Mouse (Mus musculus): ENCODE measurements at regions not wholly inside any gene's neighbourhood (a gene's known extent, or its start where the extent isn't known, plus 50 kb on each side); places are given as distances from the start of the nearest gene placed in this dataset.
"Not testable (repeated sequence)": the region's sequence is repeated elsewhere in the genome, so short reads cannot be mapped to it uniquely, and the experiment has no call there.

DNA sequence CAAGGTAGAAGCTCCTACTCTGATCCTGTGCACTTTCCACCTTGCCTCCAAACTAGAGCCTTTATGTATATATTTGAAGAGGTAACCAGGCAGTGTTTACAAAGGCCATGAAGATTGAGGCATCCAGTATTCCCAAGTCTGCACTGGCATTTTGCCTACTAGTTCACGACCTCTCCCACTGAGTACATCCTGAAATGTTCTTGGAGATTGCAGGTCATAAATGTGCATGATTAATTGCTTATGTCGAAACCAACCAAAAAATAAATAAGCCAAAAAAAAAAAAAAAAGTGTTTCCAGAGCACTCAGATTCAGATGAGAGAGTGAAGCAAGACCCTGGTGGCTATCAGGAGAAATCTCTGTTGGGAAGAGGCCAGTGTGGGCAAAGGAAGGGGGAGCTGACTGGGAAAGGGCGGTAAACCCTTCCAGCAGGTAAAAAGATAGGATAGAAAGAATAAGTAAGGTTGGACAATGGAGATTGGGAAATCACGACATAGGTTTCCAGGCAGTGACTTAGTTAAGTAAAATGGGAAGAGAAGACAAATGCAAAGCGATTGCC is 133.6 kb upstream of the Nrip1 start:
- no peak for DNase-seq

DNA sequence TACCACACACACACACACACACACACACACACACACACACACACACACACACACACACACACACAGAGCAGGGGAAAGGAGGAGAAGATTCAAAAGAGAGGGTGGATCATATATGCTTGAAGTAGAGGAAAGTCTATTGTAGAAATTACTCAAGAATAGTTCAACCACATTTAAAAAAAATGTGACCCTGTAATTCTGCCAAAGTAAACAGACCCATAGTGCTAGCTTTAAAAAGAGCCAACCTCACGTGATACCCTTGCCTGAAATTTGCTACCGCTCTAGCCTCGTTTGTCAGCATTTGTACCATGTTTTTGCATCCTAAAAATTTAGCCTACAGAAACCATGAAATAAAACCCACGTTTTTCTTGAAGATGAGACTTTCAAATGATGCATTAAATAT is 132.6 kb upstream of the Nrip1 start:
- DNase-seq, result no peak

DNA sequence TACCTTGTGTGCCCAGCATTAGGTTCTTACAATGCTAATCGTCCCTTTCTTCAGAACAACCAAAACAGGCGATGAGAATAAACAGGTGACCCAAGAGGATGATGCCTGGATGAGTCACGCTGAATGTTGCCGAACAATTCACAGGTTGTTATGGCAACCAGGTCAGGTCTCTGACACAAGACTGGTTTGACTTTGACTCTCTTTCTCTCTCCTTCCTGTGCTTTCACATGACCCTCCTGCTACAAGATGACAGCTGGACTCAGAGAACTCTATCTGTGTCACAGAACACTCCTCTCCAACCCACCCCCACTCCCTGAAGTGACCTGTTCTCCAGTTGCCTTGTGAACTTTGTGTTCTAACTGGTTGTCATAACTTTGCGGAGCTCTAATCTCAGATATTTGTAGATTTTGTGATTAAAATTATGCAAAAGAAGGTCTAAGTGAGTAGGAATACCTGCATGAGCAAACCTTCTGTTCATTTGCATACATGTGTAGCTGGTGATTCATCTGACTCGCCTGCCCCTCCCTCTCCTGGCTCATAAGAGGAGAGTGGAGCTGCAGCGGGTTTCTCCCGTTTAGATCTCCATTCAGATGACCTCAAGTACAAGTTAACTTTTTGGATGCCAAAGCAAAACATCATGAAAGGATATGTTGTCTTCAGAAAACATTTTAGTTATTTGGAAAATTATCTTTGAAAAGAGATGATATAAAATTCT is 126.2 kb upstream of the Nrip1 start:
- DNase-seq, result no peak

DNA sequence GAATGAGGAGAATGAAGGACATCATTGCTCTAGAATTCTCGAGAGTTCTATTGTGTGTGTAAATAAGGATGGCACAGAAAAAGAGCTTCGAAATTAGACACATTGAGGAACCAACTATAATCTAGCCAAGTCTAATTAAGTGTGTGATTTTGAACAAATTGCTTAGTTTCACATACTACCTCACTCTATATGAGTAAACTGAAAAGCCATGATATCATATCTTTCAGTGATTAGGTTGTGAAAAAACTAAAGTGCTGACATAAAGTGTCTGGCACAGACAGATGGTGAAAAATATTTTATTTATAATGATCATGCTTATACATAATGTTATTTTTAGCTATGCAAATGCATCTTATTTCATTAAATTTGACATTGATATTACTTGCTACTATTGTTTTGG is 124.6 kb upstream of the Nrip1 start:
- DNase-seq, result no peak

DNA sequence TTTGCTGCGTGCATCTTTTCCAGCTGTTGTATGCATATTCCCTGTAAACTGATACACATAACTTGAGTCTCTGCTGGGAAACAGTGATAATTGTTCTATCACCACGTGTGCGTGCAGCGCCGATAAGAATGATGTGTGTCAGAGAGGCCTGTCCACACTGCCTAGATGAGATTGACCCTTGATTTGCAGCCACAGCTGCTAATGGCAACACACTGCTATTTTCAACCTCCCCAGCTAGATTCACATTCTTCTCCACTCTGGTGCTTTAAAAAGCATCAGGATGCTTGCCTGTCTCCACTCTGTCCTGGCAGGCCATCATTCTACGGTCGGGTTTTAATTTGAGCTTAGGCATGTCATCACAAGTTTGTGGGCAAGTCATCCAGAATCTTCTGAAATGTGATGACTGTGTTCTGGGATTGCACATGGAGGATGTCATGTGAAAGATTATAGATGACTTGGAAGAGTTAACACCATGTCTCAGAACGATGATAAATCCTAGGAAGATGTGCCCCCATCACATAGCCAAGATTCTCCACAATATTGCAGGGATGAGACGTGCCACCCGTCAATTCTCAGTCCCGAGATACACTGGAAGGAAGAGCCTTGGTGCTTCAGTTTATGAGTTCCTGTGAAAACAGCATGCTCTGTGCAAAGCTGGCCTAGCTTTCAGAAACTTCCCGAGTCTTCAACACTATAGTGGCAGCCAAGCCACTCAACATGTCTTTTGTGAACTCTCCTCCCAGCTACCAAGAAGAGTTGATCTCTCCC is 123.6 kb upstream of the Nrip1 start:
- DNase-seq, result no peak

DNA sequence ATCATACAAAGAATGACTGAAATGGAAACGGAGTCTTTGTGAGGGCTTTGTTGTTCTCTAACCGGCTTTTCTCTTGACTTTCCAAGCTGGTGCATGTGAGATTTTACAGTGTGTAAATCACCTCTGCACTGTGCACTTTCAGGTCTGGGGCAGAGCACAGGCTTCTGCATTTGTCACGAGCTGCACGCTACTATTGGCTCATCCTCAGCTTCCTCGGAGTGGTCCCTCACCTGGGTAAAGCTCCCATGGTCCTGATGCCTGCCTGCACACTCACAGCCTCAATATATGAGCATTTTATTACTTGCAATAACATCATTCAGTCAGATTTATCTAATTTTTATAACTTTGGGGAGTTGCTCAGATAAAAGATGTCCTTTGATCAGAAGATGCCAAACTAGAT is 109.8 kb upstream of the Nrip1 start:
- no peak for DNase-seq

DNA sequence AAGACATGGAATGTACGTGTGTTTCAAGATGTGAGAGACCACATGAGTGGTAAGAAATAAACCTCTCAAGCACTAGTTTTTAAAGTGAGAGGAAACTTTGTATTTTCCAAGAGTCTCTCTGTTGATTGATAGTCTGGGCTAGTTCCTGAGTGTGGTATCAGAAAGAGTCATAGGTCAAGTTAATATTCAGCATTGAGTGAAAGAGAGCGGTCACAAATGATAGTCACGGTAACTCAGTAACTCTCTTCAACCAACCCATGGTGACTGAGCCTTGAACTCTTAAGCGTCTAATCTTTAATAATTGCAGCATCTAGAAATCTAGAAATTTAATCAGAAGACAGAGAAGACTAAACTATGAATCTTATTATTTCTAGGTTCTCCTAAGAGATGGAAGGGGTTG is 108.3 kb upstream of the Nrip1 start:
- DNase-seq, result no peak

DNA sequence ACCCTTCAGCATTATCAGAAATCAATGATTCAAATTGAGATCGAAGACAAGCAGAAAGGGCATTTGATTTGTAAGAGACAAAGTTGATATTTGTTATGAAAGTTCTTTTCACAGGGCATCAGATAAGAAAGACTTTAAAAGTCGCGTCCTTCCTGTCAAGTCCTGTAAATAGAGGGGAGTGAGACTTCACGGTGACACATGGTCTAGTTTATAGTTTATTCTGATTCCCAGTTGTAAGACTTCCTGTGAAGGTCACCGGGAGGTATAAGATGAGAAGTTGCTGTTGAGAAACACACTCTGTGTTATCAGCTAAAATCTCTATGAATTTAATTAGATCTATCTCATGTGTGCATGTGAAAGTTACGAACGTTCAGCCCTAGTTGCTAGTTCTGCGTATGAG is 103.8 kb upstream of the Nrip1 start:
- DNase-seq, result no peak

DNA sequence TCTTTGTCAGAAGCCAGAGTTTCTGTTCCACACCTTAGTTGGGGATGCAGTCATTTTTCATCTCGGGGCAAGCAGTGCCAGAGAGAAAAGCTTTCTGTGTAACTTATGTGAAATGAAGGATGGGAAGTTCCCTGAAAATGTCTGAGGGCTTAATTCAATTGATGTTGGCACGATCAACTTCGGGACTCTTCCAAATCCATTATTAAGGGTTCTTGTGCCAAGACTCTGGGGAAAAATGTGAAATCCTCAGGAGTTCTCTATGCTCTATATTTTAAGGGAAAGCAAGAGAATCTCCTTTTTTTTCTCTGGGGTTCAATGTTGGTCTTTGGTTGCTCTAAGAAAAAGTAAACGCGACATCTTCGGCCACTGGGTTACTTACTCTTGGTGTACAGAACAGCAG is 100.9 kb upstream of the Nrip1 start:
- no peak for DNase-seq

DNA sequence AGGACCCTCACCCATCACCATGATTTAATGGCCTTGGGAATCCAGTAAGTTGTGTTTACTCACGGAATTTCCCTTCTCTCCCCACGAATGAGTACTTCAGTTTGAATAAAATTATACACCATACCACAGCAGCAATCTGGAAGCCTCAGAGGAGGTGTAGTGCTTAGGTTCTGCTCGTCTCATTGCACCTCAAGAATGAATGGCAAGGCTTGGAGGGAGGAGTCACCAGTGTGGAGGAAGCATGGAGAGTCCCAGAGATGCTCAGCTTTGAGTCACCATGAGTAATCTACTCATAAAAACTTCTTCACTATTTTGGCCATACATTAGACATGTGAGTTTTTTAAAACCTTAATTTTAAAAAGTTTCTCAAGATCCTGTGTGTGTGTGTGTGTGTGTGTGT is 98.8 kb upstream of the Nrip1 start:
- no peak for DNase-seq

DNA sequence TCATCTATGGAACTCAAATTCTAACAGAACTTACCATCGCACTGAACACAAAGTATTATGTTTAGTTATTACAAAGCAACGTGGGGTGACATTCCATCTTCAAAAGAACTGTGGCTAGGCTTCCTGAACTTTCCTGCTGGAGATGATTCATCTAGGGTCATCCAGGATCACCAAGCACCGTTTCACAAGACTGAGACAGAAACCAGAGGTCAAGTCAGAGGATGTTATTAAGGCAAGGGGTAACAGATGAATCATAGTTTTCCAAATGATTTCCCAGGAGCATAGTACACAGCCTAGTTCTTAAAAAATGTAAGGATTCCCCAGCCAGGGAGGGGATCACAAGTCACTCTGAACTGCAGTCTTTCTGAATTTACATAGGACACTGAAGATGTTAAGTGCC is 97.5 kb upstream of the Nrip1 start:
- no peak for DNase-seq

DNA sequence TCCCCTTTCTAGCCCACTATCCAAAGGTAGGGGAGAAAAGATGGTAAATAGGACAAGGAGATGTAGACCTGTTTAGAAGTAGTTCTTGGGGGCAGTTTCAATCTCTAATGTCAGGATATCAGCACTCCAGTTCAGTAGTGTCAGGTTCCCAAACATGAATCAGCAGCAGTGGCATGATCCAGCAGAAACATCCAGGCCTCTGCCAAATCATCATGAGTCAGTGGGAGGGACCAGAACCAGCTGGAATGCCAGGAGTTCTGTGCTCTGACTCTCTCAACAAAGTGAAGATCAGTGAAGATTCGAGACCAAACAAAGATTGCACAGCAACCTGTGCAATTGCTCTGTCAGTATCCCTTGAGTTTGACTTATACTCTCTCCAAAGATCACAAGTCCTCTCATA is 85.9 kb upstream of the Nrip1 start:
- DNase-seq, result no peak

DNA sequence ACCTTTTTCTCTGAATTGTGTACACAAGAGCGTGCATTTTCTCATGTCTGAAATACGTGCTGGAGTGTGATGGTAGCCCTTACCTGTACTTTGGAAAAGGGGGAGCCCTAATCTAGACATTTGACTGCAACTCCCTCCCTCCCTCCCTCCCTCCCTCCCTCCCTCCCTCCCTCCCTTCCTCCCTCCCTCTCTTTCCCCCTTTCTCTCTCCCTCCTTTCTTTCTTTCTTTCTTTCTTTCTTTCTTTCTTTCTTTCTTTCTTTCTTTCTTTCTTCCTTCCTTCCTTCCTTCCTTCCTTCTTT is 82.6 kb upstream of the Nrip1 start:
- not testable (repeated sequence) for DNase-seq

DNA sequence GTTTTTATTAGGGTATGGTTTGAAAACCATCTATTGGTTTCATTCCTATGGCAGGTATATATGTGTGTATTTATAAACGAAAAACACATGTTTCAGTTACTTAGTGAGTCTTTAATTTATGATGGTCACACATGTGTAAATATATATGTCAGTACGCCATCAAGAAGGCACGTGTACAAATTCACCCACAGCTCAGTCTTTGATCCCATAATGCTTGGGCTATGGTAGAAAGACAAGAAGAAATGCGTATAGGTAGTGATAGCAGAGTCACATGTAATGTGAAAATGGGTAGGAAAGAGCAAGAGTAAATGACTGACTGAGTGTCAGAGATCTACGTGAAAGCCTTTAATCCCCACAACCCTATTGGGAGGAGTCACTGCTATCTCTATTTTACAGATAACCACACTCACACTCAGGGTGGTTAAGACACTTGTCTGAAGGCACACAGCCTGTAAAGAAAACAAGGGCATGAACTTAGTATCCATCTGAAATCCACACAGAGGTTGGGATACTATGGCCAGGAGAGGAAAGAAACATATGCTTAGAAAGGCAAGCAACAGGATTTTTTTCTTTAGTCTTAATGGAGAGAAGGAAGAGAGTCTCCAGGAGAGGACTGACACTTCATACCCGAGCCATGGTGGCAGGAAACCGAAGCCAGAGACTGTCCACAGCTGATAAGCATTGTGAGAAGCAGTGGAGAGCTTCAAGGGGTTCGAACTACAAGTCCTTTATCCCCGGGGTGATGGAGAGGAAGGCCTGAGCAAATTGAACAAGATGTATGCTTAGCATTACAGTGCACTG is 82.1 kb upstream of the Nrip1 start:
- DNase-seq, result no peak

DNA sequence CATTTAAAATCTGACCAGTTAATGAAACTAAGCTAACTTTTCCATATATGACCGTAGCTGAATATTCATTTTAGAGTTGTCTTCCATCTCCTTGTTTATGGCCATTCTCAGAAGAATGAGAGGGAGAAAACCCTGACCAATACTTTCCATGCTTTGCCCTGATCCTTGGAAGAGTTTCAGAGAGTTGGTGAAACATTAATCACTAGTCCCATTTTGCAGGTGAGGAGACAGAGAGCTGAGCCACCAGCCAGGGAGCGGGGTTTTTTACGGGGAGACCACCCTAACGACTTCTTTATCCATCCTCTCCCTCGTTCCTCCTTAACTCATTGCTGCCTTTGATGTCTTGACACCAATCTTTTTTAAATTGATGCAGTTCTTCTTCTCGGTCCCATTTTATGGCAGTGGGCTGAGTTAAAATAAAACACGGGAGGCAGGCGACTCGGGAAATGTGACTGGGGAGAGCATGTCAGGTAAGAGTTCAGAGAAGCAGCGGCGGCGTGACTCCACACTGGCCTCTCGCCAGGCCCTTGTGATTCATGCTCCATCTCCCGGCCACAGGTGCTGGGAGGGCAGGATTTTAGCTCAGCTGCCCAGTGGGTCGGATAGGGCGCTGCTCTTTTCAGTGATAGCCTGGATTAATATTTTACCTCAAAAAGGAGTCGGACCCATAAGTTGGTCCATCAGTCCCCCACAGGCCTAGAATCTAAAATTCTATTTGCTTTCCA is 81.3 kb upstream of the Nrip1 start:
- no peak for DNase-seq

DNA sequence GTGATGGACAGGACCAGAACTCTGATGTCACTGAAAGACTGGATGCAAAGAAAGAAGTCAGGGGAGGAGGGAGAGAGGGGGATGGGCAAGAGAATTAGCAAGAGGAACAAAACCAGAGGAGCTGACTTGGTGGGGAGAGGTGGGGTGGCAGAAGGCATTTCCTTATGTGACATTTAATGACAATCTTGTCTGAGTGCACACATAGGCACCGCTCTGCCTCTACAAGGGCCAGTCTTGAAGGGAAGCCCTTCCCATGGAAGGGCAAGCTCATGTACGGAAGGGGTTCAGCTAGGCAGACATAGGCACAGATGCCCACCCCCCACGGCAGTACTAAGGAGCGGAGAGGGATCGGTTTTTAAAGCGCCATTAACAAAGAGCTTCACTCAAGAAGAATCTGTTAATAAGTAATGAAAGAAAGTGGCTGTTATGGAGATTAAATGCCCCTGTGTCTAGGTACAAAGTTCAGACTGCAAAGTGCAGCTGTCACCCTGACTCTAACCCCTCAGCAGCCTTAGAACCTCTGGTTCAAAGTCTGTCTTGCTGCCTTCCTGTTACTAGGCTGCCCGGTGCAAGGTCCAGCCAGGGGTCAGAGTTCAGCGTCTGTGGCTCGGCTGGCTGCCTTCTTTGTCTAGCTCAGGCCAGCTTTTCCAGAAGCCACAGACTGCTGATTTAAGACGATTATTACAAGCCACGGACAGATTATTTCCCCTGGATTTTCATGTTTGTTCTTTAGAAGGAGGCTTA is 80.0 kb upstream of the Nrip1 start:
- no peak for DNase-seq

DNA sequence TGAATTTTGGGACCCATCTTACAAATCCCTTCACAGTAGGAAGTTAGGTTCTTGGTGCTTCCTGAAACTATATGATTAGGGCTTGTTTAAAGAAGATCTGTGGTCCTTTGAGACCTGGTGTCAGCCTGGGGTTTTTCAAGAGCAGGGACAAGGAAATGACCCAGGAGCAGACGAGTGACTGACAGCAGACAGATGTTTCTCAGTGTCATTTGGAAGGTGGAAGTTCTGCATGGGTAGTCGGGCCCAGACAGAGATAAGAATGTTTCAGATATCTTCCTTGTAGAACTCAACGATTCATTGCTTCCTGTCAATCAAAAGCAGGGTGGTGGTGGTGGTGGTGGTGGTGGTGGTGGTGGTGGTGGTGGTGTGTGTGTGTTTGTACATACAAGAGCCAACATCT is 75.1 kb upstream of the Nrip1 start:
- DNase-seq, result no peak

DNA sequence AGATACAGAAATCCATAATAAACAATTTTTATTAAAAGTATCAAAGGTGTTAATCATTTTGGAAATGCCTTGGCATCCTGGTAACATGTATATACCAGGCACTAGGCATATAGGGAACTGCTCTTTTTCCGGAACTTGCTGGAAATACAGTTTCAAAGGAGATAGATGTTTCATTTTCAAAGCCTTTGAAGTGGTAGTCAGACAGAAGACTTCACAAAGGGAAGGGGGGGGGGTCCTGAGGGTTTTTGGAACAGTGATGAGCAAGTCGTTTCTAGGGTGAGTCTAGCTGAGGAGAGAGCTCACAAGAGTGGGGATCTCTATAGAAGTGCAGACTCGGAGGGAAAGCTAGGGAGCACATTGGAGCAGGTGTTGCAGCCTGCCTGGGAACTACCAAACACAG is 73.4 kb upstream of the Nrip1 start:
- no peak for DNase-seq

DNA sequence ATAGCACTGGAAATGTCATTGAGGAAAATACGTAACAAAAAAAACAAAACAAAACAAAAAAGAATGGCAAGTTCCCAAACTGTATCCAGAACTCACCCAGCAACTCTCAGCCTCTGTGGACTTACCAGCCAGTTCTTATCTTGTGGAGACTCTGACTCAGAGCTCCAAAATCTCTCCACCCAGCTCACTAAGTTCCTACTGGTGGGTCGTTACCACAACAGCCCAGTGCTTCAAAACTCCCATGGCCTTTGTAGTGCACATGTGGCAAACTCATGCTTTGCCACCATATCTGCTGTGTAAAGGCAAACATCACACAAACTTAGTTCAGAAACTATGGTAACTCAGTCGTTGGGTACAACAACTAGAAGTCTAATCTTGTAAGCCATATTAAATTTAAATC is 71.0 kb upstream of the Nrip1 start:
- no peak for DNase-seq

DNA sequence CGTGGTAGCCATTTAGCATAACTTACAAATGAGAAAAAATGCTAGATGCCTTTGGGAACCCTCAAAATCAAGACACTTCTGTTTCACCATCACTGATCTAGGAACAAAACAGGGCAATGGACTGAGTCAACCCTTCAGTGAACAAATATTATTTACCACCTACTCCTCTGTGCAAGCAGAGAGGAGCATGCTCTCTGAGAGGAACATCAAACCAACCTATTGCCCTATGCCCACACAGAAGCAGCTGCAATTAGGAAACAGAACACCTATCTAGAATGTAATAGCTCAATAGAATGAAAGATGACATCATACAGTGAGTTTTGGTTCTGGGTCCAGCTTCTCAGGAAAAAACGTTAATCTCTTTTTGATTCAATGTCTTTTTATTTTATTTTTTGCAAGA is 69.0 kb upstream of the Nrip1 start:
- no peak for DNase-seq

DNA sequence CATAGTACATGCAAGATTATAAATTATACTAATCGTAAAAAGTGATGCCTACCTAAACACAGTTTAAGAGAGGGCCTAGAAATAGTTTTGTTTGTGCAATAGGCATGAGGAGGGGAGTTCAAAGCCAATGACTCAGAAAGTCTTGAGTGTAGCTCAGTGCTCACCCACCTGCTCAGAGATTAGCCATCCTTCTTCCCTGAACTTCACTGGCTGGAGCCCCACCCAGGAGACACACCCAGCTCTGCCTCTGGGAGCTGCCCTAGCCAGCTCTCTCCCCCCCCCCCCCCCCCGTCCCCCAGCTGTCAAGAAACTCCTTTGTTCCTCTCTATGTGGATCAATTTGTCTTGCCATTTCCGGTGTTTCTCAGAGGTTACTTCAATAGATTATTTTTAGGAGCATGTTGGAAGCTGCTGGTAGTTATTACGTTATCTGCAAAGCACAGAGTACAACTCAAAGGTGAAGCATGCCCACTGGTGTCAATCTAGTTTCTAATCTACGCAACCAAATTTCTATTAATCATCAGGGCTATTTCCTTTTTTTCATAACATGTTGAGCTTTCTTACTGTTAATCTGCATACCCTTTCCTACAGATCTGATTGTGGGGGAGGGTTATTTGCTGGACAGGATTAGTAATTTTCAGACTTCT is 68.3 kb upstream of the Nrip1 start:
- DNase-seq, result no peak

Measured in cerebellum, adult 11-12 months (tissue).